In genomic region chr8:112569471-112570141, GRCm38 (mm10) we compare ENCODE assay signal across 8 mouse cellular contexts. TPM values are rescaled to one million over a fixed set of nuclear protein-coding genes. Genes with fewer than 3 reads are reported as not detected.
A peak's percentile ranks its signal among the peaks of the same experiment; 100 is the strongest.
DNase-seq lines count a peak whose midpoint lies in the region; ATAC-seq and TF ChIP-seq lines count a peak whose summit lies in the region.

Cntnap4 (plus strand) TSS chr8:112570043.

- H3K9me3 ChIP-seq in ES-E14 (ENCODE audit: control insufficient read depth, insufficient read depth, low read depth, low read length) = no peaks in the 10 kb centered on the region
- no peaks in the 10 kb centered on the region for H3K9me3 ChIP-seq in forebrain, embryonic 14.5 days (replicated peaks; ENCODE audit: control insufficient read depth, low read length)
- H3K9me3 ChIP-seq in neural tube, embryonic 14.5 days (ENCODE audit: control insufficient read depth, low read length) = no peaks in the 10 kb centered on the region

- DNase-seq in ES-E14 (ENCODE audit: low read depth, low spot score) = peak; percentile 15
- DNase-seq in forebrain, embryonic 14.5 days (ENCODE audit: low spot score) = peak; percentile 81
- peak; percentile 45 for DNase-seq in left cerebral cortex, adult 11 months (ENCODE audit: low spot score)
- no peak for DNase-seq in gastrocnemius, postnatal 25 days
- no peak for DNase-seq in adrenal gland, adult (ENCODE audit: inconsistent age in 2 of 2, low spot score in 1 of 2)
- DNase-seq in lung, postnatal 14 days = no peak

- under 1% methylated on average over 18 of the region's 18 CpGs for WGBS in forebrain, embryonic 14.5 days
- 1% methylated on average over 18 of the region's 18 CpGs for WGBS in neural tube, embryonic 14.5 days

- no peak within 1 kb of the TSS for H3K27ac ChIP-seq in ES-E14 (ENCODE audit: insufficient read depth, low read depth, low read length, poor library complexity, severe bottlenecking)
- peak within 1 kb of the TSS; percentile 72 for H3K27ac ChIP-seq in forebrain, embryonic 14.5 days (ENCODE audit: low read depth, low read length)
- H3K27ac ChIP-seq in neural tube, embryonic 14.5 days (ENCODE audit: low read depth, low read length) = peak within 1 kb of the TSS; percentile 74

- ATAC-seq in cerebellum, adult (ENCODE audit: insufficient number of reproducible peaks, low FRiP score, low TSS enrichment) = peak; percentile 72
- peak; percentile 85 for ATAC-seq in forebrain, embryonic 14.5 days
- ATAC-seq in neural tube, embryonic 14.5 days (ENCODE audit: low read depth) = peak; percentile 72

- no peaks in the 10 kb centered on the region for H3K36me3 ChIP-seq in ES-E14 (ENCODE audit: control insufficient read depth, insufficient read depth, low read length, poor library complexity, severe bottlenecking)
- no peaks in the 10 kb centered on the region for H3K36me3 ChIP-seq in forebrain, embryonic 14.5 days (ENCODE audit: control insufficient read depth, insufficient read depth, low read length)
- H3K36me3 ChIP-seq in neural tube, embryonic 14.5 days (ENCODE audit: control insufficient read depth, insufficient read depth, low read length) = no peaks in the 10 kb centered on the region

- H3K4me3 ChIP-seq in ES-E14 (ENCODE audit: insufficient read depth in 1 of 2, low read depth in 1 of 2, low read length in 2 of 2, poor library complexity in 1 of 2, severe bottlenecking in 1 of 2) = no peak within 1 kb of the TSS
- peak within 1 kb of the TSS; percentile 52 for H3K4me3 ChIP-seq in forebrain, embryonic 14.5 days (ENCODE audit: low read depth, low read length)
- peak within 1 kb of the TSS; percentile 39 for H3K4me3 ChIP-seq in neural tube, embryonic 14.5 days (ENCODE audit: low read depth, low read length)

- H3K9ac ChIP-seq in ES-E14 (ENCODE audit: insufficient read depth, low read depth, low read length, poor library complexity, severe bottlenecking) = no peak within 1 kb of the TSS
- peak within 1 kb of the TSS; percentile 68 for H3K9ac ChIP-seq in forebrain, embryonic 14.5 days (ENCODE audit: low read length)
- H3K9ac ChIP-seq in neural tube, embryonic 14.5 days (replicated peaks; ENCODE audit: low read depth, low read length) = peak within 1 kb of the TSS; percentile 41

- peak within 1 kb of the TSS; percentile 63 for H3K4me2 ChIP-seq in forebrain, embryonic 14.5 days (ENCODE audit: low read length)
- H3K4me2 ChIP-seq in neural tube, embryonic 14.5 days (ENCODE audit: low read depth, low read length) = peak within 1 kb of the TSS; percentile 45

- no peaks in the 10 kb centered on the region for H3K27me3 ChIP-seq in forebrain, embryonic 14.5 days (replicated peaks; ENCODE audit: control insufficient read depth, insufficient read depth, low read length)
- no peaks in the 10 kb centered on the region for H3K27me3 ChIP-seq in neural tube, embryonic 14.5 days (ENCODE audit: control insufficient read depth, insufficient read depth, low read length)

- in situ Hi-C loops in ES-E14 (cut with MboI; ENCODE audit: low sequenced_read_pairs in 2 of 2, unreplicated experiment in 2 of 2) = no loop called here

- H3K4me1 ChIP-seq in ES-E14 (ENCODE audit: control insufficient read depth in 2 of 2, insufficient read depth in 2 of 2, low read length in 2 of 2, poor library complexity in 1 of 2) = no peaks in the 10 kb centered on the region
- H3K4me1 ChIP-seq in forebrain, embryonic 14.5 days (ENCODE audit: control insufficient read depth, insufficient read depth, low read length) = peaks cover 5% of the 10 kb centered on the region
- H3K4me1 ChIP-seq in neural tube, embryonic 14.5 days (ENCODE audit: control insufficient read depth, insufficient read depth, low read length) = 0 out of 2 replicates have a peak, but pooled peaks cover 2% of the 10 kb centered on the region

TF ChIP-seq in ES-E14, 5 proteins besides CTCF, POLR2A, EP300 and RAD21:
- TF ChIP-seq CHD2 (IDR thresholded peaks at IDR 0.05; ENCODE audit: low read depth, low read length) = no peak
- no peak for TF ChIP-seq MAFK (IDR thresholded peaks at IDR 0.05; ENCODE audit: insufficient read depth, low read depth, low read length)
- no peak for TF ChIP-seq ZC3H11A (IDR thresholded peaks at IDR 0.05; ENCODE audit: borderline replicate concordance, low read depth, low read length)
- no peak for TF ChIP-seq HCFC1 (IDR thresholded peaks at IDR 0.05; ENCODE audit: borderline replicate concordance, insufficient read depth, low read length)
- no peak for TF ChIP-seq ZNF384 (IDR thresholded peaks at IDR 0.05; ENCODE audit: low read depth, low read length)

RNA-seq across cellular contexts. Expression of gene Cntnap4, which starts in this region (rescaled TPM):
- total RNA-seq in ES-E14 (2012; rRNA removed) = 0.05 and 0.18 TPM in 2 replicates
- polyA plus RNA-seq in forebrain, embryonic 14.5 days (2014; fragmentation: Nextera tagmentation; extraction: Ambion mirVana) = 9.8 and 13.9 TPM in 2 replicates
- 19.4 and 21.9 TPM in 2 replicates for polyA plus RNA-seq in neural tube, embryonic 14.5 days (2014; fragmentation: Nextera tagmentation; extraction: Ambion mirVana)
- total RNA-seq in gastrocnemius, postnatal 25 days (2021) = not detected

Comparison
In these comparisons a context has a peak if more than half of its experiments do, and no peak if none do; other contexts are left out.
1. Peak in DNase-seq in ES-E14; RNA of the gene not detected or under 1 TPM.
2. DNase-seq: peak in forebrain, embryonic 14.5 days (single experiment) and left cerebral cortex, adult 11 months (single experiment); none in gastrocnemius, postnatal 25 days (single experiment), adrenal gland, adult (0 of 2) and lung, postnatal 14 days (single experiment).
3. H3K4me3 ChIP-seq: peak in forebrain, embryonic 14.5 days (single experiment) and neural tube, embryonic 14.5 days (single experiment); none in ES-E14 (0 of 2).
4. Peak in every context shown above with its lines, with median percentiles within 50 percentile points of each other: ATAC-seq.